Mouse (Mus musculus) liver, adult (tissue): ENCODE measurements around the gene Elovl1.
A peak's percentile ranks its signal among the peaks of the same experiment; 100 is the strongest.

ENCODE experiments used
- GATA4 ChIP-seq: IDR thresholded peaks from 2 replicates; pipeline ENCODE4 v1.6.1; 2014; ENCODE audit warnings: mild to moderate bottlenecking, low read length; ENCODE audit not compliant: insufficient replicate concordance

The Elovl1 gene

GRCm38 (mm10) chr4:118417112-118417797 lies 10.6 kb upstream of the Elovl1 start:
- no peak for TF ChIP-seq GATA4

GRCm38 (mm10) chr4:118421384-118421783 lies 6.5 kb upstream of the Elovl1 start:
- no peak for TF ChIP-seq GATA4

- TF ChIP-seq GATA4 = no peak
Measured at GRCm38 (mm10) chr4:118424541-118425160, 3.2 kb upstream of the Elovl1 start.

GRCm38 (mm10) chr4:118425374-118425773 lies 2.5 kb upstream of the Elovl1 start:
- no peak for TF ChIP-seq GATA4

- no peak for TF ChIP-seq GATA4
Measured at GRCm38 (mm10) chr4:118427415-118427767, 502 bp upstream of the Elovl1 start.

- peak; percentile 62 for TF ChIP-seq GATA4
Measured at GRCm38 (mm10) chr4:118428531-118429214, 780 bp downstream of the Elovl1 start.

GRCm38 (mm10) chr4:118429215-118429895 lies 1.5 kb downstream of the Elovl1 start:
- TF ChIP-seq GATA4 = no peak

- no peak for TF ChIP-seq GATA4
Measured at GRCm38 (mm10) chr4:118432332-118432731, 4.4 kb downstream of the Elovl1 start.

GRCm38 (mm10) chr4:118436820-118437603 lies 9.1 kb downstream of the Elovl1 start, which contains the start of gene Cdc20:
TSS of gene Cdc20 (minus strand) at chr4:118437352.
- TF ChIP-seq GATA4 = no peak

GRCm38 (mm10) chr4:118437829-118438253 lies 9.9 kb downstream of the Elovl1 start:
- no peak for TF ChIP-seq GATA4

GRCm38 (mm10) chr4:118445088-118445487 lies 17.2 kb downstream of the Elovl1 start:
- TF ChIP-seq GATA4 = no peak

GRCm38 (mm10) chr4:118445781-118446414 lies 18.0 kb downstream of the Elovl1 start:
- TF ChIP-seq GATA4 = no peak

GRCm38 (mm10) chr4:118446415-118447153 lies 18.7 kb downstream of the Elovl1 start:
- no peak for TF ChIP-seq GATA4
